Mouse (Mus musculus) erythroblast, embryonic 14.5 days (primary cell): ENCODE results near the gene Ext2.

Experiments used
- GATA1 ChIP-seq: IDR thresholded peaks from 2 replicates; pipeline ENCODE4 v1.6.1; 2012; ENCODE audit warnings: low read length, inconsistent platforms, mixed read lengths
- TAL1 ChIP-seq: IDR thresholded peaks from 3 replicates; pipeline ENCODE4 v1.6.1; 2012; ENCODE audit warnings: low read length, inconsistent platforms, mixed read lengths

DNA sequence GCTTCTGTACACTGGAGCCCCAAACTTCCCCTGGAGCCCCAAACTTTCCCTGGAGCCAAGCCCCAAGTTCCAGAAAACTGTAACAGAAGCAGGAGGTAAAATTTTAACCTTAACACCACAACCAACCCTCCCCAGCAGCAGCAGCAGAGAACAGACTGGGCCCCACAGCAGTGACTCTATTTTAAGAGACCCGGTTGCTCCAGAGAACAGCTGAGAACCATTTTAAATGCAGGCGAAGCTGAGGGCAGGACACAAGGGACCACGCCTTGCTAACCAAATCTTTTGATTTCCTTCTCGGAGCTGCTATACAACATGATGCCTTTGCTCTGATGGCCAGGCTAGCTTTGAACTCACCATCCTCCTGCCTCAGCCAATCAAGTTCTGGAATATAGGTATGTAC lies 51.5 kb downstream of the Ext2 start:
- TF ChIP-seq TAL1 (no peak), GATA1 (no peak)
